Mouse (Mus musculus) heart, adult 2 months (tissue): Measurements from ENCODE around the gene Actn3.

Source experiments
- CTCF ChIP-seq: fragments of 200-600 bp; IDR thresholded peaks from 2 replicates; pipeline ENCODE4 v1.8.1; 2022; ENCODE audit warnings: antibody characterized with exemption, mild to moderate bottlenecking, moderate library complexity
- EP300 ChIP-seq: fragments of 200-500 bp; IDR thresholded peaks from 2 replicates; pipeline ENCODE4 v1.6.1; 2011; ENCODE audit warnings: low read depth, low read length, control low read depth; ENCODE audit not compliant: insufficient read depth
- POLR2A ChIP-seq: fragments of 200-500 bp; IDR thresholded peaks from 2 replicates; pipeline ENCODE4 v1.6.1; 2011; ENCODE audit warnings: mild to moderate bottlenecking, low read depth, low read length, control low read depth; ENCODE audit not compliant: insufficient read depth

GRCm38 (mm10) chr19:4891798-4892197 is 14.1 kb upstream of the Actn3 start:
- TF ChIP-seq POLR2A (no peak), CTCF (no peak), EP300 (no peak)
